Mouse (Mus musculus) spleen, adult 18-20 months (tissue): ENCODE data around the gene B3gnt7.

Experiments
- DNase-seq, 2 experiments: peaks; one replicate each; pipeline ENCODE4 v3.0.0; 2022; ENCODE audit warnings: mixed read lengths in 2 of 2

The B3gnt7 gene

DNA sequence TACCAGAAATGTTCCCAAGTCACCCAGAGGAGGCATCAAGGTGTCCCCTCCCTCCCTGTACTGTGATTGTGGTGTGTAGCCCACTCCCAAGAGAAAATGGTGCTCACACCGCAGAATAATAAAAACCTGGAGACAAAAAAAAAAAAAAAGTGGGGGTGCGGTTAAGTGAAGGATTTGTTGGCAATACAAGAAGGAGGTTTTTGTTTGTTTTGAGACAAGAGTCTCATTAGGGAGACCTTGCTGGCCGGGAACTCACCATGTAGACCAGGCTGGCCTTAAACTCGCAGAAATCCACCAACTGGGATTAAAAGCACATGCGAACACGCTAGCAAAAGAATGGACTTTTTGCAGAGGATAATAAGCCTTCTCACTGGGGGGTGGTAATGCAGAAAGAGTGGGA lies at the start of gene B3gnt7:
Gene B3gnt7 (plus strand): TSS at position 301 of the 400 bp plus-strand sequence.
- no peak for DNase-seq

DNA sequence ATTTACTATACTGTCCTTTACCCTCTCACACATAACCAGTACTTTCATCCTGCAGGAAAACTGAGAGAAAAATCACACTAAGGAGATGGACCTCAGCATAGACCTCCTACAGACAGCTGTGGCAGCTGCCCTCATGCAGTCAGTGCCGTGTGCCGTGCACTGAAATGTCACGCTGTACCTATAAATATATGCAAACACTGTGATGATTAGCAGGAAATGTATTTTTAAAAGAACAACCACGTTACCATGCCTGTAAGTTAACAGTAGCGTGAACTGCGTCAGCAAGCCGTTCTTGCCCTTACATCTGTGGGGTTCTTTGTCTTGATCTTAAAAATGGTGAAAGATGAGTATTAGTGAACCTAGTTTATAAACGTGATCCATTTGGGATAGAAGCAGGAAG lies 49.2 kb upstream of the B3gnt7 start:
- no peak for DNase-seq

DNA sequence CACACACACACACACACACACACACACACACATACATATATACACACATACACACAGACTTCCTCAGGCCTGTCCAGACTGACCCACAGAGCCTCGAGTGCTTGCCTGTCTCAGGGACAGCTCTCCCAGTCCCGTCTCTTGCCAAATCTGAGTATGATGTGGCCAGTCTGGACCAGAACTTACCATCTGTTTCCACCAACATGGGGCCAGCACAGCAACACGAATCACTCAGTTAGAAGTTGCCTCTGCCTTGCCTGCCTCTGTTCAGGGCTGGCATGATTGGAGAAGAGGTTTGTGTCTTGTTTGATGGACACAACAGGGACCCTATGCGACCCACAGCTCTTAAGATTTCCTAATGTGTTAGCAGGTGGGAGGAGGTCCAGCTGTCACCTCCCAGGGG lies 46.3 kb upstream of the B3gnt7 start:
- DNase-seq = no peak

DNA sequence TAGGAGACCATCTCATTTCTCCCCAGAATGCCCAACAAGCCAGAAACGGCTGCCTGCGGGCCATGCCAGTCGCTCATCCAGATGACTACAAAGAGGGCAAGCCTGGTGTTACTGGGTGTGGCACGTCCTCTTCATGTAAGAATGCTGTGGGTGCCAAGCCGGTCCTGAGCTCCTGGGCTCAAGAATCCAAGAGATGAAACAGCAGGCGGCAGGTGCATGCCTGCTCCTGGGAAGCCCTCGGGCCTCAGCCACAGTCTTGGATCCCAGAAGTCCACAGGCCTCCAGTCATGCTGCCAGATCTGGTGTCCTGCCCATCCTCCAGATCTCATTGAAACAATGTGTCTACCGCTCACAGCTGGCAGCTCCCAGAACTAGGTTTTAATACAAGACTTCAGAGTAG lies 45.4 kb upstream of the B3gnt7 start:
- no peak for DNase-seq

DNA sequence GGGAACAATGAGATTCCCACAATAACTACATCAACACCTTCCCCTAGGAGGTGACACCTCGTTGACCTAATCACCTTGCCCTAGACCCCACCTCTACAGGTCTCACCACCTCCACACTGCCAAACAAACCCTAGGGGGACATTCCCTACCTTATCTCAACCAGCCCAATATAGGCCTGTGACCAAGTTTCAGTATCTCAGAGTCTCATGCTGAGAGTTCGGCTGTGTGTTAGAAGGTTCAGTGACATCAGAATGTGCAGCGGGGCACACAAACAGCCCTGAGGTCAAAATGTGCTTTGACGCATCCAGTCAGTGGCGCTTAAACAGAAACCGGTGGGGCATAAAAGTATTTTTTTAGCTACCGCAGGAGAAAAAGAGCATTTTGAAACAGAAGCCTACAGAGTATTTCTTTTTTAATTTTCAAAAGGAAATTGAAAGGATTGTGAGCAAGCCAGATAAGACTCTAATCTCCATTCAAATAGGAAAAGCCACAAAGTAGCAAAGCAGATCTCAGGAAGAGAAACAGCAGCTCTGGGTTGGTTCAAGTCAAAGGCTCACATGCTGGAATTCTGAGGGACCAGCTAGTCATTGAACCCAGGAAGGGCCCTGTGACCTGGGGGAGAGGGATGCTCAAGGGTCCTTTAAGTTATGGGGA lies 44.3 kb upstream of the B3gnt7 start:
- DNase-seq = no peak

DNA sequence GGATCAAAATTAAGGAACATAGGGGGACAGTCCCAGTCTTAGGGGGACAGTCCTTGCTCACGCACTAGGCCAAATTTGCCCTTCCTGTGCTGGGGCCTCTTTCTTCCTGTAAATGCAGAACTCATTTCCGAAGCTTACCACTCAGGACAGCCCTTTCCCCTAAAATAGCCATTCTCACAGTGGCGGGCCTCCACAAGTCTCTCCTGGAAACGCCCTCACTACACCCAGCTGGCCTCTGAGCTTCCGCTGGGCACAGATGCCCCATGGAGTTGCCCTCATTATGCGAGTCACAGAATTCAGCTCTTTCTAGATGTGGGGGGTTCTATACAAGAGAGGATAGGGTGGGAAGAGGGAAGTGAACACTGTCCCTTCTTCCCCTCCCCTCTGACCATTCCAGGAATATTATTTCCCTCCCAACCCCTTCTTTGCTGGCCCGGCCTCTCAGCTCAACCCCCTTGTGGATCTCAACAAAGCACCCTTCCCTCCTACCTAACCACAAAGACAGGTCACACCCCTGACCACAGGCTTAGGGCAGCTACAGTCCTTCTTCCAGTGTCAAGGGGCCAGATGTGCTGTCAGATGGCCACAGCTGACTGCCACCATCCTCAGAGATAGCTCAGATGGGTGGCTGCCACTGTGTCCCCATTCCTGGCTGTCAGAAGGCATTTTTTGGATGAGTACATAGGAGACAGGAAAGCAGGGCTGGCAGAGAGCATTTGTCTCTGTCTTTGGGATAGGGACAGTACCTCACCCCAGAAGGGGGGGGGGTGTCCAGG lies 38.9 kb upstream of the B3gnt7 start:
- DNase-seq = peak; percentile 24 to 26

DNA sequence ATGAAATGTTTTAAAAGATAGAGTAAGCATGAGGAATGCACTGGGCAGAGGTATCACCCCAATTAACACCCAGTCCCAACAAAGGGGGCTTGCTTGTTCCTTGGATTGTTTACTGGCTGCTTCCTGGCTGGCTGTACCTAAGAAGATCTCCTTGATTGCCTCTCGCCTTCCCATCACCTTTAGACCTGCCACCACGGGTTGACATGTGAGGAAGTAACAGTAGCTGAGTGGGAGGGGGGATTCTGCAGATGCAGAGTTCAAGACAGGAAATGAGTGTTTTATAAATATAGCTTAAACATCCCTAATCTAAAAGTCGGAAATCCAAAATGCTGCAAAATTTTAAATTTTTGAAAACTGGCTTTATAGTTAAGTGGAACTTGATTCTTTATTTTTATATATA lies 37.6 kb upstream of the B3gnt7 start:
- peak; percentile 21 to 34 for DNase-seq

DNA sequence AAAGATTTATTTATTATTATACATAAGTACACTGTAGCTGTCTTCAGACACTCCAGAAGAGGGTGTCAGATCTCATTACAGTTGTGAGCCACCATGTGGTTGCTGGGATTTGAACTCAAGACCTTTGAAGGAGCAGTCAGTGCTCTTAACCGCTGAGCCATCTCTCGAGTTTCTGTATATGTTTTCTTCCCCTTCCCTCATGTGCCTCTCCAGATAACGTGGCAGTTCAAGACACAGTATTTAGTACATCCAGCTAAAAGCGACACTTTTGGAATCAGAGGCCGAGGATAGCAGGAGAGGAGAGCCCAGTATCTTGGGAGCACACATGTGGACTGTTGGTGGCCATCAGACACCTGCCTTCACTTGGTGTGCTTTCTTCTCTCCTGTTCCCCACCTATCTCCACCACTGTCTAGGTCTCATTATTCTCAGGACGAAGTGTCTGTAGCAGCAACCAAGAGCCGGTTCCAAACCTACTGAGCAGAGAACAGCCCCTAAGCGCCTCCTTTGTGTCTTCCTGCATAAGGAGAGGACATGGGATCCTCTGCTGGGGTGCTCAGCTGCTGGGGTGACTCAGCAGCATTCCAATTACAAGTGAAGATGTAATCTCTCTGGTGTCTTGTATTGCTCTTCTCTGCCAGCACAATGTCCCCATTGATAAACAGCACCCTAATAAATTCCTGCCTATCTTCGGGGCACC lies 34.0 kb upstream of the B3gnt7 start:
- no peak for DNase-seq

DNA sequence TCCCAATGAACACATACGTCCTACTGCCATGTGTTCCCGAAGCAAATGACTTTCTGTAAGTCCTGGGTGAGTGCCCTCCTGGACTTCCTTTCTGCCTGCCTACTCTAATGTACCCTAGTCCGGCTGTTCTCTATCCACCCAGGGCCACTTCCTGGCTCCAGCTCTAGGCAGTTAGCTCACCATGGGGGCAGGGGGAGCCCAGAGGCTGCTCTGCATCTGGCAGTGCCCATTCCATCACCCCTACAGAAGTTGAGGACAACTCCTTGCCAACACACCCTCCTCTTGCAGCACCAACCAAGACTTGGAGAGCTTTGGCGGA lies 33.5 kb upstream of the B3gnt7 start:
- DNase-seq = no peak

DNA sequence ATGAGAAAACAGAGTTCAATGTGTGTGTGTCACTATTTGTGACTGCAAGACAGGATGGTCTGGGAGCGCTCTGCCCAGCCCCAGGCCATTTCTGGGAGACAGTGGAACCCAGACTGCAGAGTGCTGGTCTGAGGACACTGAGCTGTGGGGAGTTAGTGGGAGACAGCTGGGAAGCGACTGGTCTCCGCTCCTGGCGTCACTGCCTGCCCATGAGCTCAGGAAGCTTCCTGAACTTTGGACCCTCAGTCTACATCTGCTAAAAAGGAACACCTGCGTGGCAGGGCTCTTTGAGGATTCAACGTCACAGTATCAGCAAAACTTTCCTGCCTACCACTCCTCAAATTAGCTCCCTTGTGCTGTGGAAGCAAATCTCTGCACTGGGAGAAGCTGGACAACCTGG lies 30.9 kb upstream of the B3gnt7 start:
- DNase-seq = no peak

DNA sequence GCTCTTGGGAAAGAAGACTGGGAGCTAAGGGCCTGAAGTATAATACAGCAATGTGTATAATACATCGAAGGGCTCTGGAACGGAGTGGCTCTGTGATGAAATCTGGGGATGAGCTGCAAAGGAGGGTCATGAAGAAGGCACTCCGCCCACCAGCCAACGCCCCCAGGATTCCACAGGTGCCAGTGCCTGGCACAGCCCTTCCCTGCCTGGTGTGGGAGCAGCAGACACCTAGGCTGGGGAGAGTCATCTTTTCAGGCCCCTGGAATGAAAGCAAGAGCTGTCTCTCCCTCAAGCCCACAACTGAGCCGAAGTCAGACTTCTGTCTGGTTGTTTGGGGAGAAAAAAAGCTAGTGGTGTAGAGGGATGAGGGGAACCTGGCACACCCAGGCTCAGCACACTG lies 25.6 kb upstream of the B3gnt7 start:
- DNase-seq = no peak

DNA sequence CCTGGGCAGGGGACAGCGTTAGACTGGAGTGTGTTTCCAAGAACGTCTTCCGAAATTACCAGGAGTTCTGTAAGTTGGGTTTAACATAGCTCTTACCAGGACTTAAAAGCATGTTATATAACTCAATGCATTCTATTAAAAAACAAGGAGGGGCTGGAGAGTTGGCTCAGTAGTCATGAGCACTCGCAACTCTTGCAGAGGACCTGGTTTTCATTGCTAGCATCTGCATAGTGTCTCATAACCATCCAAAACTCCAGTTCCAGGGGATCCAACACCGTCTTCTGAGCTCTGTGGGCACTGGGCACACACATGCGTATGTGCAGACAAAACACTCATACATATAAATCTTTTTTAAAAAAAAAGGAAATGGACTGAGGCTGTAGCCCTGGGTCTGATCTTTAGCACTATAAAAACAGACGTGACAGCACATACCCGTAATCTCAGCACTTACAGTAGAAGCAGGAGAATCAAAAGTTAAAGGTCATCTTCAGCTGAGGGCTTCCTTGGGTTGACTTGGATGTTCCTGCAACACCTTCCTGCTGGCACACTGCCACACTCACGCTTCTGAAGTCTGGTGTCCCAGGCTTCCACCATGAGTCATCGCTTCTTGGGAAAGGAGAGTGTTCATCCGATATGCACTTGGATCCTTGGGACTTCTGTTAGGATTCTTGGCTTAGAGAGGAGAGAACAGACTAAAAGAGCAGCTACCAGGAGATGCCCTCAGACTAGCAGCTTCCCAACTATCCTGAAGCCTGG lies 20.7 kb upstream of the B3gnt7 start:
- no peak for DNase-seq

DNA sequence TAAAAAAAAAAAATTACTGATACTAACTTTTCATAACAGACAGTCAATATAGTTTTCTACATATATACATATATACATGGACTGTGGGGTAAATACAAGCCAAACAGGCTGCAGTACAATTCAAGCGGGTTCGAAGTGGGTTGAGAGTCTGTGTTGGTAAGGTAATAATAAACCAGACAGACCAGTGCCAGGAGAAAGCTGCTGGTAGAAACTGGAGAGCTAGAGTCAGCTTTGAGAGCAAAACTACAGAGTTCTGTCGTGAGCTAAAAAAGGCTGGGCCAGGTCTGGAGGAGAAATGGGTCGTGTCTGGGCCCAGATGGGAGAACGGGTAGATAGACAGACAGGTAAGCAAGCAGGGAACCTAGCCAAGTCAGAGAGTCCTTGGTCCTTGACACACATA lies 18.5 kb upstream of the B3gnt7 start:
- DNase-seq = no peak

DNA sequence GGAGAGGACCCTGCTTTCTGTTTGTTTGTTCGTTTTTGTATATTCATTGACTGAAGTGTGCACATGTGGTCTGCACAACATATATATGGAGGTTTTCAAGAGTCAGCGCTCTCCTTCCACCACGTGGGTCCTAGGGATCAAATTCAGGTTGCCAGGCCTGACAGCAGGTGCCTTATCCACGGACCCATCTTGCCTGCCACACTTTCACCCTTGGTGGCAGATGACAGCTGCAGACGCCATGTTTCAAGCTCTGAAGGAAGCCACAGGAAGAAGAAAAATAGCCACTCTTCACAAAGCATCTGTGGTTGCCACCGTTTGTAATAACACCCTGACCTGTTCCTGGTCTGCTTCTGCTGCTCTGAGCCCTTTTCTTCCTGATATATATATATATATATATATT lies 17.3 kb upstream of the B3gnt7 start:
- DNase-seq = no peak

DNA sequence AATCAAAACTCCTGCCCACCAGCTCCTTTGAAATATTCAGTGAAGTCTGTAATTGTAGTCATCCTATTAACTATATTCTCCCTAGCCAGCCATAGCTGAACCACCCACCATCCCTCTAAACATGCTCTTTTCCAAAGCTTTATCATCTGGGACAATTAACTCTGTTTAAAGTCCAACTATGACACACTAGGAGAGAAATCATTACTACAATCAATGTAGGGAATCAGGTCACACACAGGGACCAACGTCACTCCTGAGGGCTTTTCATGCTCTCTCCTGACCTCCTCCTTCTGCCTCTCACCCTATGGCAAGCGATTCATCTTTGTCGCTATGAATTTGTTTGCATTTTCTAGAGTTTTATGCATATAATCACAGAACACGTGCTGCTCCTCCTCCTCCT lies 15.2 kb upstream of the B3gnt7 start:
- DNase-seq = no peak

DNA sequence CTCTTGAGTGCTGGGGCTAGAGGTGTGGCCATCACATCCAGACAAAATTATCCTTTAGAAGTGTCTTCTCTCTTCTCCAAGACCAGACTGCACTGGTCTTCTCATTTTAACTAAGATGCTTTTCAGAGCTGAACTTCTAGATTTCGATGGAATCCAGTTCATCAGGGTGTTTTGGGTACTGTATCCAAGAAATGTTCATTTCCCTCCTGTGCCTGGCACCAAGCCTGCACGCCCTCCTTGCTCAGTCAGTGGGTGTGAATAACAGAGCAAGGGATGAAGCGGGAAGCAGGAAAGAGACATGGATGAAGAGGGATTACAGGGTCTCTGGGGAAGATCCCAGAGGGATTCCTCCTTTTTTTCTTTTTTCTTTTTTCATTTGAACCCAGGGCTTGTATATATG lies 12.2 kb upstream of the B3gnt7 start:
- DNase-seq = no peak

DNA sequence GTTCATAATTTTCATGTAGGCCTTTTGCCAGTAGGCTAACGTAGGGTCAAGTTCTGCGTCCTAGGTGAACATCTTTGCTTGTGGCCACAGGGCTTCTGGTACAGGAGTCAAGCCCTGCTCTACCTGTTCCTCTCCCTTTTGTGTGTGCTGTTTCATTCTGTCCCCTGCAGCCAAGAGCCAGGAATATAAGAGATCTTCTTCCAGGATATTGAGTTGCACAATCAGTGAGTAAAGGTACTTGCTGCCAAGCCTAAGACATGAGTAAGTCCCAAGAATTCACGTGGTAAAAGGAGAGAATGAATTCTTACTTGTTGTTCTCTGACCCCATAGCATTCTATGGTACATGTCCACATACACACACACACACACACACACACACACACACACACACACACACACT lies 9.5 kb upstream of the B3gnt7 start:
- no peak for DNase-seq

DNA sequence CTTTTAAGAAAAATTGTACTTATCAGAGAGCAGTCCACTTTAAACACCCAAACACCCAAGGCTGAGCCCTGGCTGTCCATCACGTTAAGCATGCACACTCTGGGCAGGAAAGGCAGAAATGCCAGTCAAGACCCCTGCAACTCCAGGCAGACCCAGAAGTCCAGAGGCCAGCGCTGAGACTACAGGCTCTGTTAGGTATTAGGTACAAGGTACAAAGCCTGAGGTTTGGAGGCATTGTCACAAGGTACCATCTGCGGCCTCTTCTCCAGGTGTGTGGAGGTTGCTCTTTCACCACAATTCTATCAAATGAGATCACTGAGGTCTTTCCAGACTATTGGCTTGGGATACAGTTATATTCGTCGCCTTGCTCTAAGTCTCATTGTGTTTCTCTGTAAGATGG lies 8.8 kb upstream of the B3gnt7 start:
- no peak for DNase-seq

DNA sequence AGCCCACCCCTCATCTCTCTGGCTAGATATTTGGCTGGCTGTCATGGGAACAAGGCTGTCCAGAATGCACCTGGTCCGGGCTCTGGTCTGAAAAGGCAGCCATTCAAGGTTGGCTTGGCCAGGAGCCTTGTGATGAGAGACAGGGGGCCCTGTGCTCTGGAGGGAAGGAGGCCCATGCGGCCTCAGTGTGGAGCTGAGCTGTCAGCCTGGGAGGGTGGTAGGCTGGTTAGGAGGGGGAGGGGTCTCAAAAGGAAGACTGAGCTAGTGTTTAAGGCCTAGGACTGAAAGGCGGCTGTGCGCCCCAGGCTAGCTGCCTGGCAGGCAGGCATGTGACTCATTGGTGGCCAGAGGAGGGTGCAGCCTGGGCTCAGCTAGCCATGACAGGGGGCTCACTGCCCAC lies 8.2 kb upstream of the B3gnt7 start:
- DNase-seq = no peak

DNA sequence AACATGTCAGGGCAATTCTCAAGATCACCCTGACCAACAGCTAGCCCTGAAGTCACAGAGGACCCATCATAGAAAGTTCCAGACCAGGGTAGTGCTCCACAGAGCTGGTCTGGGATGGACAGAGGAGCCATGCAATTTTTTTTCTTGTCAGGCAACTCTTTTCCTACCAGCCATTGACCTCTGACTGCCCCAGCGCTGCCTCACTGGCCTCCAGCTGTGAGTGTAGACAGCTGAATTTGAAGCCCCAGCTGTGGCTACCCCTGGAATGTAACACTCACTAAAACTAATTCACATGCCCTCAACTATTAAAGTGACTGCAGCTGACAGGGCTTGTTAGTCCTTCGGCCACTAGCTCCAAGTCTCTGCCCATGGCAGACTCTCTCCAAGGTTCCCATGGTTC lies 2.5 kb upstream of the B3gnt7 start:
- no peak for DNase-seq

DNA sequence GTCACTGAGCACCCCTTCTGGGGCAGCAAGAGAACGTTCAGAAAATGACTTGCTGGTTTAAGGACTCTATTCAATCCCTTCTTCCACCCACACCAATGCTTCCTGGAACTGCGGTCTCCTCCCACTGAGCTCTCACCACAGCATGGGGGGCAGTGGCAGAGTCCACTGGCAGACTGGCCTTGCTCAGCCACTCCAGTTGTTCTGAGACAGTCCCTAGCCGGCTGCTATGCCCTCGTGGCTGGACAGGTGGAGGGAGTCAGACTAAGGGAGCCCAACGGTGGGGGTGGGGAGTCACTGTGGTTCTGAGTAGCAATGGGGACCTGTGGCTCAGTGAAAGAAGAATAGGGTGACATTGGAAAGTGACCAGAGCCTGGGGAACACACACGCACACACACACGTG lies 1.9 kb upstream of the B3gnt7 start:
- peak; percentile 22 to 51 for DNase-seq

DNA sequence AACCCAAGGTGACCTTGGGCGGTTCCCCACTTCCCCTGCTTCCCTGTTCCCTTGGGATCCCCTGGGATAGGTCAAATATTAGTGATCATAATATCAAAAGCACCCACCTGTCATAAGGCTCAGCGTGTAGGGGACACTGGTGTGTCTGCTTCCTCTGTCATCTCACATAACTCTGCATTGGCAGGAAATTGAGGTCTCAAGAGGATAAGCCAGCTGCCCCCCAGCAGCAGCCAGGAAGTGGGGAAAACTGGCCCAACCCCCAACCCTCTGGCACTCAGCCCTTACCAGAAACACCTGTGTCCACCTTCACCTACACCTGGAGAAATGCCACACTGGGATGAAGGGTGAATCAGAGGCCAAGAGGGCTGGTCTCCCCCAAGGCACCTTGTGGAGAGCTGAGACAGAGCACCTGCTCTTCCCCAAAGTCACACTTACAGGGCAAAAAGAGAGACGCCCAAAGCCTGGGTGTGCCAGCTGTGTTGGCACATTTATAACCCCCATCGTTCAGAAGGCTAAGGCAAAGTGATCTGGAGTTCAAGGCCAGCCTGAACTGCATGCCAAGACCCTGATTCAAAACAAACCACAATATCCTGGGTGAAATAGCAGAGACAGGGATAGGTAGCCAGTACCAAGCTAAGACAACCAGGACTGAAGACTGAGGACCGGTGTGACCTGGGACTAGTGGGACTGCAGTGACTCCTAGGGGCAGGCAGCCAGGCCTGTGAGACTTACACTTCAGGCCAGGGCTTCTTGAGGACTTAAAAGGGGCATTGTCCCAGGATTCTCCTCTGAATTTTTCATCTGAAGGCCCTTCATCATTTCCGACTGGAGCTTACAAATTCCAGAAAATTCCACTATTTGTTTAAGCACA lies 1.2 kb upstream of the B3gnt7 start:
- DNase-seq = peak; percentile 63 to 65
